Mouse (Mus musculus): ENCODE measurements around the gene Tdo2. TPM values are rescaled to one million over a fixed set of nuclear protein-coding genes. Genes with fewer than 3 reads are reported as not detected.

Tdo2 gene
- polyA plus RNA-seq, 1 experiment from 2014 or later = 0.89 TPM

Other genes starting within 250 kb of the Tdo2 start
- gene Ctso, start 43.6 kb downstream of the Tdo2 start, polyA plus RNA-seq (2016; fragmentation: Nextera tagmentation; extraction: Ambion mirVana) = 3.4 and 5.0 TPM in 2 replicates
- gene Asic5, start 6.1 kb upstream of the Tdo2 start, polyA plus RNA-seq (2016; fragmentation: Nextera tagmentation; extraction: Ambion mirVana) = not detected in 2 replicates
- 1.3 and 1.9 TPM in 2 replicates for gene Gucy1b1, start 98.5 kb upstream of the Tdo2 start, polyA plus RNA-seq (2016; fragmentation: Nextera tagmentation; extraction: Ambion mirVana)
- 0.60 and 1.2 TPM in 2 replicates for gene Gucy1a1, start 169.6 kb upstream of the Tdo2 start, polyA plus RNA-seq (2016; fragmentation: Nextera tagmentation; extraction: Ambion mirVana)